Mouse (Mus musculus) midbrain, embryonic 13.5 days (tissue): Measurements from ENCODE around the gene Slc44a3. TPM values are rescaled to one million over a fixed set of nuclear protein-coding genes. Genes with fewer than 3 reads are reported as not detected.

Experiments
- ATAC-seq: fragments of 200-750 bp; cut with Nextera tagmentation; 2 replicates; pipeline ENCODE4 v1.8.0; 2017; ENCODE audit warnings: mild to moderate bottlenecking, moderate TSS enrichment, moderate library complexity
- H3K27ac ChIP-seq: fragments of 300-500 bp; sonication (generic); 2 replicates; pipeline ENCODE4 v1.5.1; 2015; ENCODE audit warnings: inconsistent platforms, mild to moderate bottlenecking, moderate library complexity
- H3K27me3 ChIP-seq: fragments of 300-500 bp; sonication (generic); 2 replicates; pipeline ENCODE4 v1.6.1; 2015; ENCODE audit warnings: mild to moderate bottlenecking, inconsistent platforms
- H3K36me3 ChIP-seq: fragments of 300-500 bp; sonication (generic); 2 replicates; pipeline ENCODE4 v1.6.1; 2015; ENCODE audit warnings: mild to moderate bottlenecking, inconsistent platforms
- H3K4me1 ChIP-seq: fragments of 300-500 bp; sonication (generic); replicated peaks from 2 replicates; pipeline ENCODE4 v1.6.1; 2015; ENCODE audit warnings: inconsistent platforms
- H3K4me2 ChIP-seq: fragments of 300-500 bp; sonication (generic); replicated peaks from 2 replicates; pipeline ENCODE4 v1.6.1; 2015; ENCODE audit warnings: moderate library complexity, mild to moderate bottlenecking, inconsistent platforms
- H3K4me3 ChIP-seq: fragments of 300-500 bp; sonication (generic); replicated peaks from 2 replicates; pipeline ENCODE4 v1.5.1; 2015; ENCODE audit warnings: mild to moderate bottlenecking, inconsistent platforms
- H3K9ac ChIP-seq: fragments of 300-500 bp; sonication (generic); replicated peaks from 2 replicates; pipeline ENCODE4 v1.6.1; 2015; ENCODE audit warnings: mild to moderate bottlenecking, inconsistent platforms
- H3K9me3 ChIP-seq: fragments of 300-500 bp; sonication (generic); 2 replicates; pipeline ENCODE4 v1.6.1; 2016; ENCODE audit warnings: mild to moderate bottlenecking, inconsistent platforms
- WGBS: fragments of 180-500 bp; shearing (Covaris S2); methylation state at CpG from one replicate; pipeline ENCODE4 v1.1.7; 2015; 5-methylcytosine and 5-hydroxymethylcytosine counted together
- polyA plus RNA-seq: library from polyadenylated mRNA; unstranded; fragments of >200 nt; fragmentation: Nextera tagmentation; extraction: Ambion mirVana; gene quantifications from 2 replicates; pipeline ENCODE4 v1.2.1, GENCODE M21; 2015

The Slc44a3 gene
- polyA plus RNA-seq, 1 experiment from 2014 or later = 0.86 TPM

GRCm38 (mm10) chr3:121429469-121429868 lies 102.7 kb downstream of the Slc44a3 start:
- no peaks in the 10 kb centered on the region for H3K36me3 ChIP-seq
- H3K4me1 ChIP-seq = peaks cover 70% of the 10 kb centered on the region
- H3K9ac ChIP-seq = peak overlapping the region; percentile 32
- peaks cover 7% of the 10 kb centered on the region for H3K27me3 ChIP-seq
- no peak overlapping the region for H3K27ac ChIP-seq
- H3K9me3 ChIP-seq = no peaks in the 10 kb centered on the region
- H3K4me3 ChIP-seq = peak overlapping the region; percentile 95
- 17% methylated on average over 3 of the region's 3 CpGs for WGBS
- ATAC-seq = no peak
- peak overlapping the region; percentile 75 for H3K4me2 ChIP-seq

GRCm38 (mm10) chr3:121428696-121429259 lies 103.4 kb downstream of the Slc44a3 start:
- H3K27ac ChIP-seq = no peak overlapping the region

GRCm38 (mm10) chr3:121428230-121428629 lies 104.0 kb downstream of the Slc44a3 start:
- peak overlapping the region; percentile 95 for H3K4me3 ChIP-seq
- H3K27ac ChIP-seq = peak overlapping the region; percentile 99
- H3K4me1 ChIP-seq = peaks cover 57% of the 10 kb centered on the region
- no peak for ATAC-seq
- no peaks in the 10 kb centered on the region for H3K36me3 ChIP-seq
- no peaks in the 10 kb centered on the region for H3K9me3 ChIP-seq
- peaks cover 9% of the 10 kb centered on the region for H3K27me3 ChIP-seq
- 5% methylated on average over 8 of the region's 8 CpGs for WGBS
- H3K9ac ChIP-seq = peak overlapping the region; percentile 99
- H3K4me2 ChIP-seq = peak overlapping the region; percentile 75

More at GRCm38 (mm10) chr3:121428696-121429259, 103.4 kb downstream of the Slc44a3 start:
- Histone ChIP-seq H3K36me3 (no peaks in the 10 kb centered on the region), H3K4me1 (peaks cover 63% of the 10 kb centered on the region), H3K27me3 (peaks cover 9% of the 10 kb centered on the region), H3K4me3 (peak overlapping the region; percentile 95), H3K9ac (peak overlapping the region; percentile 99), H3K4me2 (peak overlapping the region; percentile 75), H3K9me3 (no peaks in the 10 kb centered on the region)
- ATAC-seq = no peak
- WGBS = 43% methylated on average over 11 of the region's 11 CpGs

- Histone ChIP-seq H3K36me3 (no peaks in the 10 kb centered on the region), H3K4me1 (peaks cover 50% of the 10 kb centered on the region)
- WGBS = under 1% methylated on average over 13 of the region's 13 CpGs
Observed at GRCm38 (mm10) chr3:121427520-121427908, 104.7 kb downstream of the Slc44a3 start.

GRCm38 (mm10) chr3:121426621-121427519 lies 105.3 kb downstream of the Slc44a3 start:
- no peaks in the 10 kb centered on the region for H3K9me3 ChIP-seq
- peak; percentile 57 for ATAC-seq
- peaks cover 44% of the 10 kb centered on the region for H3K4me1 ChIP-seq
- no peaks in the 10 kb centered on the region for H3K36me3 ChIP-seq
- H3K9ac ChIP-seq = peak overlapping the region; percentile 99
- WGBS = under 1% methylated on average over 93 of the region's 93 CpGs
- H3K27ac ChIP-seq = peak overlapping the region; percentile 99
- peak overlapping the region; percentile 95 for H3K4me3 ChIP-seq
- H3K4me2 ChIP-seq = peak overlapping the region; percentile 75
- H3K27me3 ChIP-seq = peaks cover 9% of the 10 kb centered on the region

More at GRCm38 (mm10) chr3:121427520-121427908, 104.7 kb downstream of the Slc44a3 start:
- peak overlapping the region; percentile 75 for H3K4me2 ChIP-seq
- H3K27ac ChIP-seq = peak overlapping the region; percentile 99
- no peaks in the 10 kb centered on the region for H3K9me3 ChIP-seq
- ATAC-seq = peak; percentile 71
- peak overlapping the region; percentile 95 for H3K4me3 ChIP-seq
- H3K27me3 ChIP-seq = peaks cover 9% of the 10 kb centered on the region
- H3K9ac ChIP-seq = peak overlapping the region; percentile 99

GRCm38 (mm10) chr3:121425861-121426620 lies 106.2 kb downstream of the Slc44a3 start, which contains the start of gene Cnn3:
Gene Cnn3 (plus strand): TSS chr3:121426497.
- Histone ChIP-seq H3K9ac (peak within 1 kb of the TSS; percentile 99), H3K4me2 (peak within 1 kb of the TSS; percentile 75), H3K27me3 (peaks cover 9% of the 10 kb centered on the region), H3K4me1 (peaks cover 40% of the 10 kb centered on the region), H3K27ac (peak within 1 kb of the TSS; percentile 99), H3K4me3 (peak within 1 kb of the TSS; percentile 95), H3K9me3 (no peaks in the 10 kb centered on the region), H3K36me3 (no peaks in the 10 kb centered on the region)
- 2% methylated on average over 53 of the region's 66 CpGs for WGBS
- peak; percentile 92 for ATAC-seq

GRCm38 (mm10) chr3:121422405-121422804 lies 109.8 kb downstream of the Slc44a3 start:
- H3K4me3 ChIP-seq = no peak overlapping the region
- H3K4me2 ChIP-seq = no peak overlapping the region
- no peak overlapping the region for H3K27ac ChIP-seq
- H3K36me3 ChIP-seq = no peaks in the 10 kb centered on the region
- 84% methylated on average over 8 of the region's 8 CpGs for WGBS
- H3K9me3 ChIP-seq = no peaks in the 10 kb centered on the region
- peaks cover 9% of the 10 kb centered on the region for H3K27me3 ChIP-seq
- peaks cover 19% of the 10 kb centered on the region for H3K4me1 ChIP-seq
- H3K9ac ChIP-seq = no peak overlapping the region
- ATAC-seq = no peak

- Histone ChIP-seq H3K27me3 (no peaks in the 10 kb centered on the region), H3K4me1 (peaks cover 10% of the 10 kb centered on the region), H3K4me2 (no peak overlapping the region), H3K9ac (no peak overlapping the region), H3K27ac (no peak overlapping the region), H3K4me3 (no peak overlapping the region), H3K9me3 (no peaks in the 10 kb centered on the region), H3K36me3 (no peaks in the 10 kb centered on the region)
- no peak for ATAC-seq
- WGBS = 76% methylated on average over 9 of the region's 9 CpGs
Observed at GRCm38 (mm10) chr3:121418850-121419435, 113.3 kb downstream of the Slc44a3 start.

- no peak for ATAC-seq
- Histone ChIP-seq H3K27me3 (no peaks in the 10 kb centered on the region), H3K4me1 (peaks cover 10% of the 10 kb centered on the region), H3K27ac (no peak overlapping the region), H3K36me3 (no peaks in the 10 kb centered on the region), H3K9me3 (no peaks in the 10 kb centered on the region), H3K4me2 (no peak overlapping the region), H3K9ac (no peak overlapping the region), H3K4me3 (no peak overlapping the region)
- 9% methylated on average over 6 of the region's 6 CpGs for WGBS
Observed at GRCm38 (mm10) chr3:121418251-121418601, 114.0 kb downstream of the Slc44a3 start.

GRCm38 (mm10) chr3:121417379-121418250 lies 114.6 kb downstream of the Slc44a3 start:
- ATAC-seq = no peak
- Histone ChIP-seq H3K27me3 (no peaks in the 10 kb centered on the region), H3K9ac (no peak overlapping the region), H3K4me1 (peaks cover 10% of the 10 kb centered on the region), H3K9me3 (no peaks in the 10 kb centered on the region), H3K4me2 (no peak overlapping the region), H3K36me3 (no peaks in the 10 kb centered on the region), H3K27ac (no peak overlapping the region), H3K4me3 (no peak overlapping the region)
- 34% methylated on average over 14 of the region's 14 CpGs for WGBS
